Mouse (Mus musculus) right cerebral cortex, postnatal 4 days (tissue): ENCODE data around the gene Cygb.
"Not testable (repeated sequence)": the region's sequence is repeated elsewhere in the genome, so short reads cannot be mapped to it uniquely, and the experiment has no call there.

Source experiments
- DNase-seq: peaks from one replicate; pipeline ENCODE4 v3.0.0-alpha.2; 2022

The Cygb gene

DNA sequence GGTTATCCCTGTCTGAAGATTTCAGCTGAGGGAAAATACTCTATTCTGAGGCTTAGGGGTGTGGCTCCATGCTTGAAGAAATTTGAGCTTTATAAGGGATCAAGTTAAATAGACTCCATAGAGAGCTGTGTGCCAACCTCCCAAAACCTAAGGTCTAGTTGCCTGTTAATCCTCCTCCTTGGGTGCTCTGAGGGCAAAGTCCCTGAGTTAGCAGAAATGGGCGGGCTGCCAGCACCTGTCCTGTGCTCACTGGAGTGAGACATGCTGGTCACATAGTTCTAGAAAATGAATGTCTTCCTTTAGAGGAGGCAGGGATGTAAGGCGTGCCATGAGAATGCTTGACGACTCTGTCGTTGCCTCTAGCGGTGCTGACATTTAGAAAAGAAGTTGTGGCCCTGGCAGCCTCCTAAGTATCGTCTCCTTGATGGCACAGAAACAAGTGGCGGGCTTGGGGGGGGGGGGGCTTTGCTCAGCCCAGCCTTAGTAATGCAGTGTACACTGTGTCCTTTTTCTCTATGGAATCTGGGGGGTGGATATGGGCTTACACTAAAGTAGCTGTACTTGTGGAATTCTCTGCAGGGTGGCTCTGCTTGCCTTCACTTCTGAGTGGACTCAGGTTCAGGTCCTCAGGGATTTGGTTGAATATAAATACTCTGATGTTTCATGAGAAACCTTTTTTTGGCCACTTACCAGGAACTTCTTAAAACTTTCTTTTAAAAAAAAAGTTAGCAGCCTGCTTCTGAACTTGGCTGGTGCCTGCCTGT is 20.7 kb upstream of the Cygb start:
- no peak for DNase-seq

DNA sequence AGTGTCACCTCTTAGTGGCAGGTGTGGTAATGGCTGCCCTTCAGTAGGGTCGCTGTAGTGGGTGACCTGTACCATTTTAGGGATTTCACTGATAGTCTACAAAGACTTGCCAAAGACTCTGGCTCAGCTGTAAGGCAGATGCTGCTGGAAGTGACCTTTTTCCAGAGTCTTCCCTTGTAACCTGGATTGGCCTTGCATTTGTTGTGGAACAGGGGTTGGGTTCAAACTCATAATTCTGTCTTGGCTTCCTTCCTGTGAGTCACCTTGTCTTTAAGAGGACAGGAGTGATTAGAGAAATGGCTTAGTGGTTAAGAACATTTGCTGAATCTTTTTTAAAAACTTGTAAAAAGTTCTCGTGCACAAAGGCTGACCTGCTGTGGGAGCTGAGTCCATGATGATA is 19.3 kb upstream of the Cygb start:
- no peak for DNase-seq

DNA sequence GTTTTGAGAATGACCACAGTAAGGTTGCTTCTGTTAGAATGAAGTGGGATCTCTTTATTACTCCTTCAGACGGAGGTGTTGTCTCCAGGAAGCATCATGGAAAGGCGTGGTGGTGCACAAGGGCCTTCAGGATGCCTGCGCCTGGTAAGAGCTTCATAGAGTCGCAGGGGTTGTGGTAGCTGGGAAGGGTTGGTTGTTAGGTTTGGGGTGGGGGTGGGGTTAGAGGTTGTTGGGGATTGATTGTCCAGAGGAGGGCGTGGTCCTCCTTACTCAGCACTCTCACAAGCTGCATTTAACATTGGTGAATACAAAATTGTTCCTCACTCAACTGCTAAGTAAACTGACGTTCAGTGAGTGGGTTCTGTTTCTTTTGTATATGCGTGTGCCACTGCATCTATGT is 18.5 kb upstream of the Cygb start:
- DNase-seq: no peak

DNA sequence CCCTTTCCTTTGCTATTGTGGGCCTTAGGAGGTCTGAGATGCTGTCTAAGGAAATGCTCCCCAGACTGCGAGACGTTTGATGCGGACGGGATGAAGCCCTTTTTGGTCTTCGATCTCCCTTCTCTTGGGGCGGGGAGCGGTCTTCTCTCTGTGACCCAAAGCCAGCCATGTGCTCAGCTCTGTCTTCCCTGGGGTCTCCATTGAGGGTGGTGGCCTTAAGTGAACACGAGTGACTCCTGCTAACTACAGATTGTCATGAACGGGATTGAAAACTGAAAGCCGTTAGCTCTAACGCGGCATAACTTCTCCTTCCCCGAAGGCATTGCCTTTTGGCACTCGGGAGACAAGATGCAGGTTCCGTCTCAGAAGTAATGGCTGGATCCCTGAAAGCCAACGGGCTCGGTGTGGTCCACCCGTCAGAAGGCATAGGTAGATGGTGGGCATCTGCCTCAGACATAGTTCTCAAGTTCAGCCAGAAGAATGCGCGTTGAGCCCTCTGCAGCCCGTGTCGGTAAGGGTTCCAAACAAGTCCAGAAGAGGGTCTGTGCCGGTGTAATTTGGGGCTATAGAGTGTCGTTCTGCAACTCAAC is 17.8 kb upstream of the Cygb start:
- DNase-seq: no peak

DNA sequence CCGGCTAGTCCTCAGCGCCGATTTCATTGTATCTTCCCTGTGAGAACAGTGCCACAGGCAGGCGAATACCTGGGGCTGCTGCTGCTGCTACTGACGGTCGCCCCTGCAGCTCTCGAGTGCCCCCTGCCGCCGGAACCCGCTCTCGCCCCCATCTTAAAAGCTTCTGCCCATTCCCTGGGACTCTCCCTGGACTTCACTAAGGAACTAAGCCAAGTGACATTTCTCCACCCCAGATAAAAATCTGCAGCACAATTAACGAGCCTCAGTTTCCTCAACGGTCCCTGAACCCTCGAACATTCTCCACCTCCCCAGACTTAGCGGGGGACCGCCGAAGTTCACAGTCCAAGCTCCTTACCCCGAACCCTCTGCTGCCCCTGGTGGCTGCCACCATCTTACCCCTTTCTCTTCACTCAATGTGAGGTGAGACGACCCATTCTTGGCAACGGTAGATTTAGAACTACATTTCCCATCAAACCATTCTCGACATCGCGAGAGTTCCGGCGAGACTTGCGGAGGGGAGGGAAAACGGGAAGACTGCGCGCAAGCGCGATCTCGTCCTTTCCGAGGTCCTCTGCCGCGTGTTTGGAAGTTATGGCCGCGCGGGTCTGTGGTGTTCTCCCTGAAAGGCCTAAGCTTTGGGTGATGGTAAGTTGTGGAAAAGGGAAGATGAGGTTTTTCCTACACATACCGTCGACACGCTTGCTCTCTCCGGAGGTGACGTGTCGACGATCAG is 17.2 kb upstream of the Cygb start:
- DNase-seq: peak; percentile 97

DNA sequence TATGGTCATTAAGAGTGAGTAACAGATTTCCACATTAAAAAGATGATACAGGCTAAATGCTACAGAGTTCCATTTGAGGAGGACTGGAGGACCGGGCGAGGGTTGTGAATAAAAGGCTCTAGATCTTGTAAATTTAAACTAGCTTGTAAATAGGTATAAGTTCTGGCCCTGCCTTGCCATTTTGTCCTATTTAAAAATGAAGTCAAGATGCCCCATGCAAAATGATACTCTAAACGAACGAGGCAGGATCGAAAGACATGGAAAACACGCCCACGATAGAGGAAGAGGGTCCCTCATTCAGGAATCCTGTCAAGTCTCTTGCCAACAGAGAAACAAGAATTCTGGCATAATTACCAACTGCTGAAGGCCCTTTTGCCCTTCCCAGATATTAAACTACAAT is 16.3 kb upstream of the Cygb start:
- DNase-seq: no peak

DNA sequence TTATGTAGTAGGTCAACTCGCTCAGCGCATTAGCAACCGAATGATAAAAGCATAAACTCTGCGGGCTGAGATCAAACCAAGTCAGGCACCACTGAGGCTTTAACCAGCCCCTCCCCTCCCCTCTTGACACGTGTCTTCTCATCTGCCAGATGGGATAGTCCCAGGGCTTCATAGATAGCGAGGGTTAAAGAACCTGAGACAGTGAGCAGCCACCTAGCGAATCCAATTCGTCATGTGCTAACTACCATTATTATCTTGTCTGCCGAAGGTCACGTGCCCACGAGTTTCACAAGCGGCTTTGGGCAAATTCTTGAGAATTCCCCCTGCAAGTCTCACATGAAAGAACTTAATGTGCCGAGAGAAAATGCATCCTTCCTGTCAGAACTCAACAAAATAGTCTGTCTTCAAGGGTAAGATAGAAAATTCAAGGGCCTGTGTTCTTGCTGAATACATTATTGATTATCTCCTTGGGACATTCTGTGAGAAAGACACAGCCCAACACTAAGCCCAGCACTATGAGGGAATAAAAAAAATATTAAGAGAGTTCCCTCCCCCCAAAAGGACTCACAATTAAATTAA is 15.8 kb upstream of the Cygb start:
- no peak for DNase-seq

DNA sequence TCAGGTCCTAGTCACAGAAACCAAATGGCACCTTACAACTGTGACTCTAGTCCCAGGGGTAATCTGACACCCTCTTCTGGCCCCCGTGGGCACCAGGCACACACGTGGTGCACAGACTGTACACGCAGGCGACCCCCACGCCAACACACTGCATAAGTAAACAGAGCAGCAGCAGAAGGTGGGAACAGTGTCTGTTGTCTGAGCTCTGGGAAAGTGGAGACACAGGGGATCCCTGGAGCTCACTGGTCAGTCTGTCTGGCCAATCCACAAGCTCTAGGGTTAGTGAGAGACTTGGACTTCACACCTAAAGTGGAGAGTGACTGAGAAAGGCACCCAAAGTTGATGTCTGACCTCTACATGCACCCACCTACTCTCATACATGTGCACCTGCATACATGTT is 15.2 kb upstream of the Cygb start:
- DNase-seq: no peak

DNA sequence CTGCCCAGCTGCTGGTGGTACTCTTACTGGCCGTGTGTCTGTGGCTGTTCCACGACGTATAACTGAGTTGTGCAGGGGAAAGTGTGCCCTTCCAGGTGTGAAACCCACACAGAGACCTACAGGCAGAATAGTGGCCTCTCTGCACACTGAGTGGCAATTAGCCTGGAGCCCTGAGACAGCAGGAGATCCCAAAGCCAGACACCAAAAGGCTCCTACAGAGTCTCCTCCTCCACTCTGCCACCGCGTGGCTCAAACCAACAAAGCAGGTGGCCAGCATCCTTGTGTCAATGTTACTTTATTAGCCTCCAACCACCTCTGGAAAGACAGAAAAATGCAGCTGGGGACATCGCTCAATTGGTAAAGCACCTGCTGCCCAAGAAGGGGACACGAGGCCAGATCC is 14.7 kb upstream of the Cygb start:
- no peak for DNase-seq

DNA sequence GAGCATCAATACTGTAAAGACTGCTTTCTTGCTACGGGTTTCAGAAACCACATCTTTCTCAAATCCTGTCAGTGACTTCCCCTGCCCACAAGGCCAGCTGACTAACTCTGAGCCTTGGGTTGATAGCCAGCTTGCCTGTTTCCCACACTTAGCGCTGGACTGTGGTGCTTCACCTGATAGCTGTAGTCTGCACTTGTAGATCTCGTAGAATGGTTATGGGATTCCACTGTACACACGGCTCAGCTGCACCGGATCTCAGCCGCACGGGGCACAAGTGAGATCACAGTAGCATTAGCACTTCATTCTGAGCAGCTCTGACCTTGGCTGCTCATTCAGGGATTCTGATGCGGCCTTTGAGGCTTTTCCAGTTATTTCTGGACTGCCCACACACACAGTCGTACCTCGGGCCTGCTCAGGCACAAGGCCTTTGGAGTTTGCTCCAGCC is 14.3 kb upstream of the Cygb start:
- DNase-seq: no peak

DNA sequence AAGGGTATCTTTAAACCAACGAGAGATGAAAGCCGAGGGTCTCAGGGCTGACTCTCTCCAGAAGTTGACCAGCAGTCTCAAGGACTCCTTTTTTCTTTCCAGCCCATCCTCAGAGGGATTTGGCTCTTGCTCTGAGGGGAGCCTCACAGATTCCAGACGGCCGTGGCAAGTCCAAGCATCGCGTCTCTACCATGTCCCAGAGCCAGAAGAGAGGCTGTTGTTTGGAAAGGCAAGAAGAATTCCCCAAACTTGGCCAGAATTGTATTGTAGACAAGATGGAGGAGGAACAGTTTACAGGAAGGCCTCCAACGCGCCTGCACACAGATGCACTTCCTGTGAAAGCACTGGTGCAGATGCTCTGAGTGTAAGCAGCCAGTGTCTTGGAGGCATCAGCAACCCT is 13.8 kb upstream of the Cygb start:
- no peak for DNase-seq

DNA sequence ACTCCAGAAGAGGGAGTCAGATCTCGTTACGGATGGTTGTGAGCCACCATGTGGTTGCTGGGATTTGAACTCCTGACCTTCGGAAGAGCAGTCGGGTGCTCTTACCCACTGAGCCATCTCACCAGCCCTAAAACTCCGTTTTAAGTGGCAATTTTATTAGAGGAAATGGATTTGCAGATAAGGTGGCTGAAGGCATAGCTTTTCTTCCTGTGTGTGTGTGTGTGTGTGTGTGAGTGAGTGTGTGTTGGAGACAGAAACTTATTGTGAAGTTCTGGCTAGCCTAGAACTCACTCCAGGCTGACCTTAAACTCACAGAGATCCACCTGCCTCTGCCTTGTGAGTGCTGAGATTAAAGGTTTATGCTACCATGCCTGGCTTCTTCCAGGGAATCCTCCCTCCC is 12.9 kb upstream of the Cygb start:
- not testable (repeated sequence) for DNase-seq

DNA sequence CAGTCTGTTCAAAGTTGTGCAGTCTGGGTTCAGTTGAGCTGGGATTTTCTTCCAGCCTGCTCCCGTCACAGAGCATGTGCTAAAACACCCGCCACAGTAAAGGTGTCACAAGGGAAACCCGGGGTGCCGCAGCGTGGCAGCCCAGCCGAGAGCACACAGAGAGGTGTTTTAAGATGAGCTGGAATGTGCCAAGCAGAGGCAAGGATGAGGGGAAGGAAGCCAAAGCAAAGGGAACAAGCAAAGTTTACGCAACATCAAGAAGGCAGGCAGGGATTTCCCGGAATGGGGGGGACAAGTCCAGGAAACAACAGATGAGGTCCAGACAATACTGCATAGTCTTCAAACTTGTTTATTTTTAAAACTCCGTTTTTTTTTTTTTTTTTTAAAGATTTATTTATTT is 12.5 kb upstream of the Cygb start:
- no peak for DNase-seq

DNA sequence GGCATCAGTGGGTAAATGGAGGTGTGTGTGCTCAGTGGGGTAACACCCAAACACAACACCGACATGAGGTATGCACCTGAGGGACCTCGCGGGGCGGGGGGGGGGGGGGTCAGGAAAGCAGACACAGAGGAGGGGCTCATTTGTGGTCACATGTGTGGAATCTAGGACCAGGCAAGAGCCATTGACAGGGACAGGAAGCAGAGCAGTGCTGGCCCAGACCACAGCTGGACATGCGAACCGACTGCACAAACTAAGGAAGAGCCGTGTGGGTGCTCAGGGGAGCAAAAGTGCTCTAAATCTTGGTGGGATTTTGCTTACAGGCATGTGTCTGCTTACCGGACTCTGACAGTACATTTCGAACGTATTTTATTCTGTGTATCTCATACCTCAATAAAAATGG is 11.2 kb upstream of the Cygb start:
- DNase-seq: no peak

DNA sequence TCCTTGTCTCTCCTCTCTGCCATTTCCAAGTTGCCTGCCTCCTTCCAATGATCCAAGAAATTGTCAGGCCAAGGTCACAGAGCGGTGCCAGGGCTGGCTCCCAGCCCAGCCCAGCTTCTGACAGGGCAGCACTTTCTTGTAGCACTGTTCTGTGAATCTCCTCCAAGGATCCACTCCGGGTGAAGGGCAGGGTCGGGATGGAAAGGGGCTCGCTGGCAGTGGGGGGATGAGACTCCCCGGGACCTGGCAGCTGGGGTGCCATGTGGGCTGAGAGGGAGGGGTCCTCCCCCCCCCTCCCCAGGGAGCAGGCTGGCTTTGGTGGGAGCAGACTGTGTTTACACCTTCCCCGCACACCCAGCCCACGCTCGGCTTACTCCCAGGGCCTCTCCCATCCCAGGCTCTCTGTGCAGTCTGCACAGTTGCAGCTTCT is 7.8 kb upstream of the Cygb start:
- peak; percentile 36 for DNase-seq

DNA sequence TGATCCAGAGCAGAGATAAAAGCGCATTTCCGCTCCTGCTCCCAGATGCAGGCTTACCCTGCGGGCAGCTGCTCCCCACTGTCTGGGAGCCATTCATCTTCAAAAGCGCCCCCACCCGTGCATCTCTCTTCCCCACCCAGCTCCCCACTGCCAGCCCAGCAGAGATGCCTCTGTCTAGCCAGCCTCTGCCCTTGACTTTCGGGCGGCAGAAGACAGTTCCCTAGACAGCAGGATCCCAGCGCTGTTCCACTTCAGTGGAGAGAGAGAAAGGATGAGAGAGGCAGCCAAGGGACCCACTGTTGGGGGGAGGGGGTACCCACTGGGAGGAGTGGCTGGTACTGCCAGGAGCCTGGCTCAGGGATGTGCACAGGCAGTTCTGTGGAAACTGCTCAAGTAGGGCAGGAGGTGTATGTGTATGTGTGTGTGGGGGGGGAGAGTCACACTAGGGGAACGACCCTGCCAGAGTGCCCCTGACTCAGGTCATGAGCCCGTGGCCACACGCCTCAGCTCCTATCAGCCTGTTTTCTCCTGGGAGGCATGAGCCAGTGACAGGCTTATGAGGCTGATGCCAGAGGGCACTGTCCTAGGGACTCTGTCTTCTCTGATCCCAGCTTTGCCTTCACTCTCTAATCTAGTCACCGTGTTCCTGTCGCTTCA is 7.3 kb upstream of the Cygb start:
- DNase-seq: peak; percentile 48

DNA sequence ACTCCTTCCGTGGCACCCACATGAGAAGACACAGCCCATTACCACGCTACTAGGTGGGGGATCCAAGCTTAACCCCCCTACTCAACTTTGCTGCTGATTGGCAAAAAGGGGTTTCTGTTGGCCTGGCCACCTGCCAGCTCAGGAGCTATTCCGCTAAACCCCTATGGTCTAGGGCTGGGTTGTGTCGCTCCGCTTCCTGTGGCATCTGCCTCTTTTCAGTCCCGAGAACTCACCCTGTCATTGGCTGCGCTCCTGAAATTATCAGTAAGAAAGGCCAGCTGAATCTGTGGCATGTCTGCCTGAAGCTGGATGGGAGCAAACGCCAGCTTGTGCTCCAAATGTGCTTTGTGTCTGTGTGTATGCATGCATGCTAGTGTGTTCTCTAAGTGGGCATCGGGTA is 6.1 kb upstream of the Cygb start:
- no peak for DNase-seq

DNA sequence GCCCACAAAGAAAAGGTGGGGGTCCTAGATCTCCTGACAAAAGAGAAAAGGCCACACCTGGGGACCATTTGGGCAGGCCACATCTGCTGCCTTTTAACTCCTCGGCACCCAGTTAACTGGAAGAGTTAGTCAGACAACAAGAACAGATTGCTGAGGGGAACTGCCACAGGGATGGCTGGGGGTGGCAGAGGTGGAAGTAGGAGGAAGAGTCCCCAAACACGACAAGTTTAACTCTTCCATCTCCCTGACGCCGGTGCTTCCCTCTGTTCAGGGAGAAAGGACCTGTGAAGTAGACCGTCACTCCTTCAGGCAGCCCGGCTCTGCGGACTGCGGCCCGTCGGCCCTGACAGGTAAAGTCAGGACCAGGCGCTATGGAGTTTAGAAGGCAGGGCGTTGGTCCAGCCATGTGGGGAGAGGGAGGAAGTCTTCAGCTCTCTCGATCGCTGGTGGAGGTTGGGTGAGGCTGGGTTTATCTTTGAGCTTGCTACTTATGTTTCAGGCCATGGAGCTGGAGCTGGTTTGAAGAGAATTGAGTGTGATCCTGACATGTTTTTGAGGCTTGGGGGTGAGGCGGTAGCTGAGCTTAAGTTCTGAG is 5.0 kb upstream of the Cygb start:
- no peak for DNase-seq

DNA sequence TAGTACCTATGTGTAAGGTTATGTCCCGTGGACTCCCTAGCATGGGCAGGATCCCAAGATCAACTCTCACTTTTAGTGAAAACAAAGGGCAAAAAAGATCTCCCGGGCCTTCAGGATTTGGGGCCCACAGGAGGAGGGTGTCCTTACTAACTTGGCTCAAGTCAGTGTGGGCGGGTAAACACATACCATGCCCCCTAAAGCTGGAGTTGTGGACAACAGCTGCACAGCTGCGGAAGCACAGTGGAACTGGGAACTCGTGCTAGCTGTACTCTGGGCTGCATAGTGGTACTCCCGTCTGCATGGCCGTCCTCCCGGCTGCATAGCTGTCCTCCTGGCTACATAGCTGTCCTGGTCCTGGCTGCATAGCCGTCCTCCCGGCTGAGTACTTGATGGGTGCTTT is 4.1 kb upstream of the Cygb start:
- DNase-seq: no peak

DNA sequence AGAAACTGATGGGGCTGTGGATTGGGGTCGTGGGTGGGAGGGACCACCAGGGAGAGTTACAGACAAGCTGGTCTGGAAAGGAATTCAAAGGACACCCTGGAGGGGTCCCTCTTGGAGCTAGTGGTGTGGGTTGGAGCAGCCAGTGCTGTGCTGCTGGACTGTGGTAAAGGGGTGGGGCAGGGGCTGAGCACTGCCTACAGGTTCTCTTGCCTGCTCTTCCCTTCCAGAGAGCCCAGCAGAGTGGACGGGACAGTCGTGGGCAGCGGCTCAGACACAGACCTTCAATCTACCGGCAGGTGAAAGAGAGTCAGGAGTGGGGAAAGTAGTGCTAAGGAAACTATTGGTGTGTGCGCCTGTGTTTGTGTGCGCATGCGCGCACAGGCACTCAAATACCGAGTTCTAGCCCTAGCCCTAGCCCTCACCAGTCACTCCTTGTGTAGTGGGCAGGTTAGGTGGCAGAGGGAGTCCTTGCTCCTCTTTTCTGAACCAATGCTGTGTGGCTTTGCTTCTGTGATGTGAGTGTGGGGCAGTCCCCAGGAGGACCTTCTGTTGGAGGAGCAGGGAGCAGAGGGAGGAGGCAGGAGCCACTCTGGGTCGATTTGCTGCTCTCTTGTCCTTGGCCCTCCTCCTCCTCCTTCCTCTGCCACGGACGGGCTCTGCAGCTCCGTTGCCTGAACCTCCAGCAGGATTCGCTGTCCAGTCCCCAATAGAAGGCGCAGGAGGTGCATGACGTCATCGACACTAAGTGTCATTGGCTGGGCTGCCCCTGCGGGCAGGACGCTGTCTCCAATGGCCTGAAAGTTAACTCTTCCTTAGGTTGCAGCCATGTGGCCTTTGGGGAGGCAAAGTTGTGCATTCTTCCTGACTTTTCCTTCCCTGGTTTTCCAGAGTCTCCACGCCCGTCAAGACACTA is 3.5 kb upstream of the Cygb start:
- peak; percentile 74 for DNase-seq

DNA sequence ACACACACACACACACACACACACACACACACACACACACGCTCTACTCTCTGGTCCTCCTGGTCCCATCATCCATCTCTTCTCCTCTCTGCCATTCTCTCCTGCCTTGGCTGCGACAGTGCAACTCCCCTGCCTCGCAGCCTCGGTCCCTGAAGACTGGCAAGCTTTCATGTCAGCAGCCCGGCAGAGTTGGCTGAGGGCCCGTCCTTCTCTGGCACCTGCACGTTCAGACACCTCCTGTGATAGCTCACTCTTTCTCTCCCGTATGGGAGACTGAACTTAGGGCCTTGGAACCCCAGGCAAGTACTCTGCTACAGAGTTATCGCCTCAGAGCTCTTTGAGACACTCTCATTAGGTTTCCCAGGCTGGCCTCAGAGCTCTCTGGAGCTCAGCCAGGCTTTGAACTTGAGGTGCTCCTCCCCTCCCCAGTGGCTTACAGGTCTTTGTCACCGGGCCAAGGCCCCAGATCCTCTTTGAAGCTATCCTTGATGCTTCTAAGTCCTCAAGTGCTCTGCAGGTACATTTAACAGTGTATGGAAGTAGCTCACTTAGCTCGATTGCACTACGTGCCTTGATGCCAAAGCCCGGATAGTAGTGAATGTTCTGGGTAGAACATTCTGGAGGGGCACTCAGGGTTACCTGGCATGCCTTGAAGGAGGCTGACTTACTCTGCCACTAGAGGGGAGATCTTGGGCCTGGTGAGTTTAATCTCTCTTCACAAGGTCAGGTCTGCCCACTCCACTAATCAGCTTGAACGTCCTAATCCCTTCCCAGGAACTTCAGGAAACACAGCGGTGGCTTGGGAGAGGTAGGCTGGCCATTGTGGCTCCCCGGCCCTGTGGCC is 2.5 kb upstream of the Cygb start:
- no peak for DNase-seq
